Mouse (Mus musculus): Measurements from ENCODE around the gene St8sia1. TPM values are rescaled to one million over a fixed set of nuclear protein-coding genes. Genes with fewer than 3 reads are reported as not detected.

The St8sia1 gene
- polyA plus RNA-seq, 1 experiment from 2014 or later, result 1.6 TPM

DNA sequence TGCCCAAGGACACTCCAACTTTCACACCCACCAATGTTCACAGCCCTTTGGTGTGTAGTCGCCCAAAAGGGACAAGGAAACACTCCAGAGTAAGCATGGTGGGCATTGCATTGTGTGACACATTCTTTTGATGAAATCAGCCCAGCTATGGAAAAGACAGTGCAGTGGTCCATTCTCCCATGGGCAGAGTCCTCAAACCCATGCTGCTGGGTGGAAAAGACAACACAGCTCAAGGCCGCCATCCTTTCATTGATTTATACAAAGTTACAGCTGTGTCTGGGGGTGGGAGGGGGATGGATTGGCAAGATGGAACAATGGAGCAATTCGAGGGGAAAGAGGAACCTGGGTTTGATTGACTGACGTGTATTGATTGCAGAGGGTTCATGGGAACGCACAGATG is 151.3 kb downstream of the St8sia1 start:
- Histone ChIP-seq H3K9ac (no peak overlapping the region), H3K4me2 (replicated peaks) (no peak overlapping the region), H3K4me3 (replicated peaks) (no peak overlapping the region), H3K27me3 (replicated peaks) (no peaks in the 10 kb centered on the region), H3K4me1 (replicated peaks) (0 out of 2 replicates have a peak, but pooled peaks cover 3% of the 10 kb centered on the region), H3K36me3 (no peaks in the 10 kb centered on the region), H3K9me3 (no peaks in the 10 kb centered on the region), H3K27ac (no peak overlapping the region)
- 79% methylated on average over 5 of the region's 5 CpGs for WGBS
- no peak for ATAC-seq

GRCm38 (mm10) chr6:142810239-142810638 is 154.0 kb downstream of the St8sia1 start:
- Histone ChIP-seq H3K36me3 (no peaks in the 10 kb centered on the region), H3K9me3 (no peaks in the 10 kb centered on the region), H3K27ac (no peak overlapping the region), H3K27me3 (replicated peaks) (no peaks in the 10 kb centered on the region), H3K9ac (no peak overlapping the region), H3K4me1 (replicated peaks) (0 out of 2 replicates have a peak, but pooled peaks cover 3% of the 10 kb centered on the region), H3K4me2 (replicated peaks) (no peak overlapping the region), H3K4me3 (replicated peaks) (no peak overlapping the region)
- no peak for ATAC-seq
- 73% methylated on average over 6 of the region's 6 CpGs for WGBS

- H3K9me3 ChIP-seq, result no peaks in the 10 kb centered on the region
- H3K4me1 ChIP-seq (replicated peaks), result 0 out of 2 replicates have a peak, but pooled peaks cover 3% of the 10 kb centered on the region
- H3K27ac ChIP-seq, result no peak overlapping the region
- no peaks in the 10 kb centered on the region for H3K27me3 ChIP-seq (replicated peaks)
- no peak overlapping the region for H3K9ac ChIP-seq
- no peak overlapping the region for H3K4me3 ChIP-seq (replicated peaks)
- ATAC-seq, result peak; percentile 73
- WGBS, result 35% methylated on average over 6 of the region's 6 CpGs
- no peaks in the 10 kb centered on the region for H3K36me3 ChIP-seq
- no peak overlapping the region for H3K4me2 ChIP-seq (replicated peaks)
Measured at GRCm38 (mm10) chr6:142809373-142810098, 154.7 kb downstream of the St8sia1 start.

- Histone ChIP-seq H3K27ac (no peak overlapping the region), H3K27me3 (replicated peaks) (no peaks in the 10 kb centered on the region; the same call in 1 of the 2 replicates), H3K4me2 (replicated peaks) (no peak overlapping the region), H3K9ac (no peak overlapping the region), H3K4me3 (replicated peaks) (no peak overlapping the region), H3K36me3 (no peaks in the 10 kb centered on the region), H3K9me3 (no peaks in the 10 kb centered on the region), H3K4me1 (replicated peaks) (no peaks in the 10 kb centered on the region)
- WGBS, result 71% methylated on average over 4 of the region's 4 CpGs
- peak; percentile 6; the same call in 1 of the 2 replicates for ATAC-seq
Measured at GRCm38 (mm10) chr6:142806326-142806725, 157.9 kb downstream of the St8sia1 start.

- H3K27me3 ChIP-seq (replicated peaks), result no peaks in the 10 kb centered on the region; the same call in 1 of the 2 replicates
- H3K4me1 ChIP-seq (replicated peaks), result no peaks in the 10 kb centered on the region
- no peak within 1 kb of the TSS for H3K27ac ChIP-seq
- no peaks in the 10 kb centered on the region for H3K36me3 ChIP-seq
- no peak within 1 kb of the TSS for H3K4me3 ChIP-seq (replicated peaks)
- H3K4me2 ChIP-seq (replicated peaks), result no peak within 1 kb of the TSS
- H3K9me3 ChIP-seq, result no peaks in the 10 kb centered on the region
- no peak within 1 kb of the TSS for H3K9ac ChIP-seq
- peak; percentile 15; the same call in 1 of the 2 replicates for ATAC-seq
Measured at GRCm38 (mm10) chr6:142804402-142804801, 159.8 kb downstream of the St8sia1 start, which contains the start of gene Sult6b2. Gene Sult6b2 (minus strand): TSS chr6:142804502.

GRCm38 (mm10) chr6:142802617-142803525 is 161.4 kb downstream of the St8sia1 start:
- ATAC-seq, result no peak
- Histone ChIP-seq H3K27ac (no peak overlapping the region), H3K9me3 (no peaks in the 10 kb centered on the region), H3K27me3 (replicated peaks) (no peaks in the 10 kb centered on the region; the same call in 1 of the 2 replicates), H3K9ac (no peak overlapping the region), H3K4me2 (replicated peaks) (no peak overlapping the region), H3K4me3 (replicated peaks) (no peak overlapping the region), H3K36me3 (no peaks in the 10 kb centered on the region), H3K4me1 (replicated peaks) (no peaks in the 10 kb centered on the region; the same call in 1 of the 2 replicates)
- WGBS, result 35% methylated on average over 11 of the region's 11 CpGs

DNA sequence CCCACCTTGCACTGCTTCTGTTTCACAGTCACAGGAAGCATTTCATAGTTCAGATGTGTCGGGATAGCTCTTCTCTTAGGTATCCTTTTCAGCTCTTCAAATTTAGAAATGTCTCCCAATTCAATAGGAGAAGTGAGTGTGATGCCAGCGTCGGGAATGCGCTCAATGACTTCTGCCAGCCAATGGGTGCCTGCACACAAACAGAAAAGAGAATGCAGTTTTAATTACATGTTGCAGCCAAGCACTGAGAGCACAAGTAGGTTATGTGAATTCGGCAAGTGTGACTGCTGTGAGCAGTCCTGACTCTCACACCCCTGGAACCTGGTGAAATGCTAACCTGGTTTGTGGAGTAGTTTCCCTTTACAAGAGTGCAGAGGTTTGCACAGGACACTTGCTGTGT is 162.6 kb downstream of the St8sia1 start:
- Histone ChIP-seq H3K36me3 (no peaks in the 10 kb centered on the region), H3K27me3 (replicated peaks) (no peaks in the 10 kb centered on the region; the same call in 1 of the 2 replicates), H3K4me1 (replicated peaks) (no peaks in the 10 kb centered on the region; the same call in 1 of the 2 replicates), H3K9ac (no peak overlapping the region), H3K4me3 (replicated peaks) (no peak overlapping the region), H3K9me3 (no peaks in the 10 kb centered on the region), H3K27ac (no peak overlapping the region), H3K4me2 (replicated peaks) (no peak overlapping the region)
- ATAC-seq, result no peak
- 79% methylated on average over 5 of the region's 5 CpGs for WGBS

DNA sequence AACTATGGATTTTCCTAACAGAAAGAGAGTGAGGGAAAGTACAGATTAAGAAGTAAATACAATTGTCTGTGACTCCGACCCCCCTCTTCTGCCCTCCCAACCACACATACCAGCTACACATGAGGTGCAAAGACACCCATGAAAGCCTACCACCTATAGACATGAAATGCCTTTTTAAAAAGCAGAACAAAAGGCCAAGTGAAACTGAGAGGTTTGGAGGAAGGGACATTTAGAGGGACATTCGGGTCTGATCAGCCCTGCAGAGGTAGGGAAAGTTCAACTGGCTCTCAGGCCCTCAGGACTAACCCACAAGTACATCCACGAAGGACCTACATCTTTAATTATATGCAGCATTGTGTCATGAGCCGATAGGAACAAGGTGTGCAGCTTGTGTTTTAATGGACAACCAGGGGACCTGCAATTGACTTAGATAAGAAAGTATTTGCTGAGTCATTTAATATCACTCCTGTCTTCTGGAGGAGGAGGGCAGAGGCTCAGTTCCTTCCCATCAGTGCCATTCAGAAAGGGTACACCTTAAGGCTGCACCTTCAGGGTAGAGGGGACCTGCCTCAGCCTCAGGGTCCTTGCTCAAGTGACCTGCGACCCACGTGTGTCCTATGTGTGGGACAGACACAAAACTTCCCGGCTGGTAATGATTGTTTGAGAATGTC is 164.4 kb downstream of the St8sia1 start:
- no peak overlapping the region for H3K4me2 ChIP-seq (replicated peaks)
- H3K36me3 ChIP-seq, result no peaks in the 10 kb centered on the region
- no peak overlapping the region for H3K9ac ChIP-seq
- H3K9me3 ChIP-seq, result no peaks in the 10 kb centered on the region
- no peak overlapping the region for H3K4me3 ChIP-seq (replicated peaks)
- ATAC-seq, result peak; percentile 44
- 63% methylated on average over 7 of the region's 7 CpGs for WGBS
- no peaks in the 10 kb centered on the region; the same call in 1 of the 2 replicates for H3K27me3 ChIP-seq (replicated peaks)
- no peak overlapping the region for H3K27ac ChIP-seq
- H3K4me1 ChIP-seq (replicated peaks), result peaks cover 6% of the 10 kb centered on the region; the same call in 1 of the 2 replicates

- H3K27me3 ChIP-seq (replicated peaks), result no peaks in the 10 kb centered on the region; the same call in 1 of the 2 replicates
- 0 out of 2 replicates have a peak overlapping the region, but pooled peaks have one; percentile 10 for H3K4me2 ChIP-seq (replicated peaks)
- peaks cover 6% of the 10 kb centered on the region; the same call in 1 of the 2 replicates for H3K4me1 ChIP-seq (replicated peaks)
- peak overlapping the region; percentile 52 for H3K27ac ChIP-seq
- WGBS, result 68% methylated on average over 9 of the region's 9 CpGs
- H3K9me3 ChIP-seq, result no peaks in the 10 kb centered on the region
- ATAC-seq, result peak; percentile 65
- no peak overlapping the region for H3K4me3 ChIP-seq (replicated peaks)
- H3K36me3 ChIP-seq, result no peaks in the 10 kb centered on the region
- H3K9ac ChIP-seq, result no peak overlapping the region
Measured at GRCm38 (mm10) chr6:142798837-142799236, 165.4 kb downstream of the St8sia1 start.

- H3K4me2 ChIP-seq (replicated peaks), result no peak overlapping the region
- no peaks in the 10 kb centered on the region for H3K36me3 ChIP-seq
- no peak overlapping the region for H3K4me3 ChIP-seq (replicated peaks)
- no peaks in the 10 kb centered on the region; the same call in 1 of the 2 replicates for H3K27me3 ChIP-seq (replicated peaks)
- H3K9me3 ChIP-seq, result no peaks in the 10 kb centered on the region
- 74% methylated on average over 1 of the region's 1 CpGs for WGBS
- no peak overlapping the region for H3K9ac ChIP-seq
- H3K4me1 ChIP-seq (replicated peaks), result peaks cover 12% of the 10 kb centered on the region; the same call in 1 of the 2 replicates
- ATAC-seq, result no peak
- H3K27ac ChIP-seq, result no peak overlapping the region
Measured at GRCm38 (mm10) chr6:142797996-142798395, 166.3 kb downstream of the St8sia1 start.

DNA sequence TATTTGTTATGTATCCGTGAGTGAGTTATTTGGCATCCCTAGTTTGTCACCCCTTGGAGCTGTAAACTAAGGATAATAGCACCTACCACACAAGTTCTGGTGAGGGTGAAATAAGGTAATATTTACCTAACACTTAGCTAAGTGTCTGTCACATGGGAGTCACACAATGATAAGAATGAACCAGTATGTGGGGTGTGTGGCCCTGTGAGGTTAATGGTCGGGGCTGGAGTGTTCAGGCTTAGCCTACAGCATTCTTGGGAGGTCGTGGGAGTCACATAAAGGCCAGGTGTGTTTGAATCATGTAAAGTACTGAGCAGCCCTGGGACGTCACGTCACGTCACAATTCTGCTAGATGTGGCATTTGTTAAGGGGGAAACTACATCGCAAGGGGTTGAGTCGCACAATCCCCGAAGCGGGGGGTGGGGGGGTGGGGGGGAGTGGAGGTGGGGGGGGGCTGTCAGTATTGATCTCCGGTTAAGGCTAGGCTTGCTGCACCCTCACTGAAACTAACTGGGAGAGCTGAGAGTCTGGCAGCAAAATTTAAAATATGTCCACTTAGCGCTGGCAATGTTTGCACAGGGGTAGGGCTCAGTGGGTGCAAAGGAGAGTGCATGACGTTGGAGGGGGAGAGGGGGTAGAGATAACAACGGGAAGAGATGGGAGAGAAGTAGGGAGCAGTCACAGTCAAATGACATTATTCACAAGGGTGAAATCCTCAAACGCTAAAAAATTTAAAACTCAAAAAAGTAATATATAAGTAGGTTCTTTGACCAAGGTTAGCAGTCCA is 168.4 kb downstream of the St8sia1 start:
- 23% methylated on average over 15 of the region's 15 CpGs for WGBS
- H3K27ac ChIP-seq, result peak overlapping the region; percentile 36; the same call in 1 of the 2 replicates
- H3K4me3 ChIP-seq (replicated peaks), result no peak overlapping the region
- peak; percentile 50 for ATAC-seq
- H3K4me1 ChIP-seq (replicated peaks), result peaks cover 12% of the 10 kb centered on the region; the same call in 1 of the 2 replicates
- H3K36me3 ChIP-seq, result no peaks in the 10 kb centered on the region
- H3K9me3 ChIP-seq, result no peaks in the 10 kb centered on the region
- no peaks in the 10 kb centered on the region for H3K27me3 ChIP-seq (replicated peaks)
- no peak overlapping the region for H3K9ac ChIP-seq
- H3K4me2 ChIP-seq (replicated peaks), result no peak overlapping the region

All from intestine, embryonic 15.5 days (tissue).